Mouse (Mus musculus): Measurements from ENCODE around the gene Dnajc4. TPM values are rescaled to one million over a fixed set of nuclear protein-coding genes. Genes with fewer than 3 reads are reported as not detected.

Dnajc4 gene
- polyA plus RNA-seq, 1 experiment from 2014 or later: 32.1 TPM

GRCm38 (mm10) chr19:6939106-6940002 lies 53.0 kb downstream of the Dnajc4 start:
- no peak overlapping the region for H3K4me3 ChIP-seq (replicated peaks; ENCODE audit: low read depth, low read length)
- ATAC-seq (replicated peaks; ENCODE audit: low FRiP score, low read depth): no peak
- H3K27ac ChIP-seq: no peak overlapping the region
- WGBS: 90% methylated on average over 20 of the region's 20 CpGs
- no peak for DNase-seq (ENCODE audit: low spot score)
- H3K27me3 ChIP-seq (ENCODE audit: insufficient read depth, low read length): peaks cover 8% of the 10 kb centered on the region; the same call in 1 of the 2 replicates
- H3K4me2 ChIP-seq (ENCODE audit: low read length): no peak overlapping the region
- no peaks in the 10 kb centered on the region for H3K36me3 ChIP-seq (ENCODE audit: insufficient read depth, low read length)
- H3K4me1 ChIP-seq (replicated peaks; ENCODE audit: insufficient read depth, low read length): peaks cover 19% of the 10 kb centered on the region
- H3K9me3 ChIP-seq (replicated peaks; ENCODE audit: low read length): no peaks in the 10 kb centered on the region
- H3K9ac ChIP-seq (ENCODE audit: low read depth, low read length): no peak overlapping the region
- no peak for TF ChIP-seq CTCF (IDR thresholded peaks at IDR 0.05; ENCODE audit: low read depth)

Other genes with a start within 250 kb of the Dnajc4 start
- 19.6 TPM in 2 replicates for gene Rps6ka4, start 151.9 kb downstream of the Dnajc4 start, polyA plus RNA-seq (2015; fragmentation: Nextera tagmentation; extraction: Ambion mirVana)
- gene Ccdc88b, start 134.4 kb downstream of the Dnajc4 start, polyA plus RNA-seq (2015; fragmentation: Nextera tagmentation; extraction: Ambion mirVana): 0.73 and 0.87 TPM in 2 replicates
- 137 and 142 TPM in 2 replicates for gene Trmt112, start 82.9 kb downstream of the Dnajc4 start, polyA plus RNA-seq (2015; fragmentation: Nextera tagmentation; extraction: Ambion mirVana)
- 822 and 884 TPM in 2 replicates for gene Prdx5, start 82.5 kb downstream of the Dnajc4 start, polyA plus RNA-seq (2015; fragmentation: Nextera tagmentation; extraction: Ambion mirVana)
- 22.7 and 23.0 TPM in 2 replicates for gene Esrra, start 70.8 kb downstream of the Dnajc4 start, polyA plus RNA-seq (2015; fragmentation: Nextera tagmentation; extraction: Ambion mirVana)
- 3.9 and 4.0 TPM in 2 replicates for gene Catsperz, start 67.2 kb downstream of the Dnajc4 start, polyA plus RNA-seq (2015; fragmentation: Nextera tagmentation; extraction: Ambion mirVana)
- 0.46 and 0.69 TPM in 2 replicates for gene Kcnk4, start 58.1 kb downstream of the Dnajc4 start, polyA plus RNA-seq (2015; fragmentation: Nextera tagmentation; extraction: Ambion mirVana)
- 75.8 and 76.5 TPM in 2 replicates for gene Bad, start 50.7 kb downstream of the Dnajc4 start, polyA plus RNA-seq (2015; fragmentation: Nextera tagmentation; extraction: Ambion mirVana)
- gene Gpr137, start 50.1 kb downstream of the Dnajc4 start, polyA plus RNA-seq (2015; fragmentation: Nextera tagmentation; extraction: Ambion mirVana): 32.6 and 33.1 TPM in 2 replicates
- 144 and 174 TPM in 2 replicates for gene Ppp1r14b, start 17.6 kb downstream of the Dnajc4 start, polyA plus RNA-seq (2015; fragmentation: Nextera tagmentation; extraction: Ambion mirVana)
- gene Plcb3, start 16.1 kb downstream of the Dnajc4 start, polyA plus RNA-seq (2015; fragmentation: Nextera tagmentation; extraction: Ambion mirVana): 24.6 and 28.5 TPM in 2 replicates
- gene Fkbp2, start 12.1 kb downstream of the Dnajc4 start, polyA plus RNA-seq (2015; fragmentation: Nextera tagmentation; extraction: Ambion mirVana): 128 and 129 TPM in 2 replicates
- gene Vegfb, start 4.9 kb downstream of the Dnajc4 start, polyA plus RNA-seq (2015; fragmentation: Nextera tagmentation; extraction: Ambion mirVana): 52.8 and 56.6 TPM in 2 replicates
- gene Nudt22, start 3.5 kb upstream of the Dnajc4 start, polyA plus RNA-seq (2015; fragmentation: Nextera tagmentation; extraction: Ambion mirVana): 39.0 and 40.8 TPM in 2 replicates
- gene Trpt1, start 3.6 kb upstream of the Dnajc4 start, polyA plus RNA-seq (2015; fragmentation: Nextera tagmentation; extraction: Ambion mirVana): 14.5 and 14.7 TPM in 2 replicates
- gene Fermt3, start 26.9 kb upstream of the Dnajc4 start, polyA plus RNA-seq (2015; fragmentation: Nextera tagmentation; extraction: Ambion mirVana): 3.5 and 4.3 TPM in 2 replicates
- gene Stip1, start 47.4 kb upstream of the Dnajc4 start, polyA plus RNA-seq (2015; fragmentation: Nextera tagmentation; extraction: Ambion mirVana): 131 and 149 TPM in 2 replicates
- 28.0 and 35.5 TPM in 2 replicates for gene Macrod1, start 64.2 kb upstream of the Dnajc4 start, polyA plus RNA-seq (2015; fragmentation: Nextera tagmentation; extraction: Ambion mirVana)
- 4.8 and 5.1 TPM in 2 replicates for gene Flrt1, start 113.2 kb upstream of the Dnajc4 start, polyA plus RNA-seq (2015; fragmentation: Nextera tagmentation; extraction: Ambion mirVana)
- gene Otub1, start 213.7 kb upstream of the Dnajc4 start, polyA plus RNA-seq (2015; fragmentation: Nextera tagmentation; extraction: Ambion mirVana): 197 and 209 TPM in 2 replicates
- gene Cox8a, start 225.0 kb upstream of the Dnajc4 start, polyA plus RNA-seq (2015; fragmentation: Nextera tagmentation; extraction: Ambion mirVana): 2,325 and 2,471 TPM in 2 replicates
- 47.3 and 55.8 TPM in 2 replicates for gene Naa40, start 248.6 kb upstream of the Dnajc4 start, polyA plus RNA-seq (2015; fragmentation: Nextera tagmentation; extraction: Ambion mirVana)